Mouse (Mus musculus) midbrain, embryonic 12.5 days (tissue): ENCODE measurements around the gene Pbx4. TPM values are rescaled to one million over a fixed set of nuclear protein-coding genes. Genes with fewer than 3 reads are reported as not detected.
A peak's percentile ranks its signal among the peaks of the same experiment; 100 is the strongest.

Experiments used
- ATAC-seq: fragments of 200-750 bp; cut with Nextera tagmentation; 2 replicates; pipeline ENCODE4 v1.8.0; 2017; ENCODE audit warnings: low read depth, moderate TSS enrichment, moderate library complexity; ENCODE audit not compliant: low FRiP score
- H3K27ac ChIP-seq: fragments of 300-500 bp; sonication (generic); replicated peaks from 2 replicates; pipeline ENCODE4 v1.5.1; 2016; ENCODE audit warnings: mild to moderate bottlenecking
- H3K27me3 ChIP-seq: fragments of 300-500 bp; sonication (generic); 2 replicates; pipeline ENCODE4 v1.6.1; 2016; ENCODE audit warnings: mild to moderate bottlenecking
- H3K36me3 ChIP-seq: fragments of 300-500 bp; sonication (generic); 2 replicates; pipeline ENCODE4 v1.6.1; 2016
- H3K4me1 ChIP-seq: fragments of 300-500 bp; sonication (generic); 2 replicates; pipeline ENCODE4 v1.6.1; 2016
- H3K4me2 ChIP-seq: fragments of 300-500 bp; sonication (generic); replicated peaks from 2 replicates; pipeline ENCODE4 v1.6.1; 2016; ENCODE audit warnings: mild to moderate bottlenecking, moderate library complexity
- H3K4me3 ChIP-seq: fragments of 300-500 bp; sonication (generic); 2 replicates; pipeline ENCODE4 v1.5.1; 2016; ENCODE audit warnings: mild to moderate bottlenecking
- H3K9ac ChIP-seq: fragments of 300-500 bp; sonication (generic); replicated peaks from 2 replicates; pipeline ENCODE4 v1.6.1; 2016; ENCODE audit warnings: mild to moderate bottlenecking, moderate library complexity
- H3K9me3 ChIP-seq: fragments of 300-500 bp; sonication (generic); 2 replicates; pipeline ENCODE4 v1.6.1; 2016; ENCODE audit warnings: mild to moderate bottlenecking
- WGBS: fragments of 180-500 bp; shearing (Covaris S2); methylation state at CpG from one replicate; pipeline ENCODE4 v1.1.7; 2016; 5-methylcytosine and 5-hydroxymethylcytosine counted together
- polyA plus RNA-seq: library from polyadenylated mRNA; unstranded; fragments of >200 nt; fragmentation: Nextera tagmentation; extraction: Ambion mirVana; gene quantifications from 2 replicates; pipeline ENCODE4 v1.2.1, GENCODE M21; 2016

Pbx4 gene
- polyA plus RNA-seq, 1 experiment from 2014 or later, result 44.8 TPM

DNA sequence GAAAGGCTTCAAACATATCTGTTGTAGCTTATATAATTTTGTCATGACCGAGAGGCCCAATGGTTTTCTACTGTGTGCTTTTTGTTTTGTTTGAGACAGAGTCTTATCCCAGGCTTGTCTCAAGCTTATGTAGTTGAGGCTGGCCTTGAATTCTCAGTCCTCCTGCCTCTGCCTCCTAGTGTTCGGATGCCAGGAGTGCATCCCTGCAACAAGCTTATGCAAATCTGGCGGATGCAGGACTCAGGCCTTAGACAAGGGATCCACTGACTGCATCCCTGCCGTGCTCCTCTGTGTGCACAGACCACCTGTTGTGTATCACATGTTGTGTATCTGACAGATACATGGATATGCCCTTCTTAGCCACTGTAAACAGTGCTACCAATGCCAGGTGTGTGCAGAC is 28.5 kb downstream of the Pbx4 start:
- no peaks in the 10 kb centered on the region for H3K4me1 ChIP-seq
- H3K9ac ChIP-seq, result no peak overlapping the region
- H3K36me3 ChIP-seq, result peaks cover 45% of the 10 kb centered on the region
- 0 out of 2 replicates have a peak, but pooled peaks have one; percentile 27 for ATAC-seq
- 60% methylated on average over 4 of the region's 4 CpGs for WGBS
- no peak overlapping the region for H3K4me3 ChIP-seq
- no peak overlapping the region for H3K27ac ChIP-seq
- no peak overlapping the region for H3K4me2 ChIP-seq
- no peaks in the 10 kb centered on the region for H3K27me3 ChIP-seq
- H3K9me3 ChIP-seq, result no peaks in the 10 kb centered on the region

DNA sequence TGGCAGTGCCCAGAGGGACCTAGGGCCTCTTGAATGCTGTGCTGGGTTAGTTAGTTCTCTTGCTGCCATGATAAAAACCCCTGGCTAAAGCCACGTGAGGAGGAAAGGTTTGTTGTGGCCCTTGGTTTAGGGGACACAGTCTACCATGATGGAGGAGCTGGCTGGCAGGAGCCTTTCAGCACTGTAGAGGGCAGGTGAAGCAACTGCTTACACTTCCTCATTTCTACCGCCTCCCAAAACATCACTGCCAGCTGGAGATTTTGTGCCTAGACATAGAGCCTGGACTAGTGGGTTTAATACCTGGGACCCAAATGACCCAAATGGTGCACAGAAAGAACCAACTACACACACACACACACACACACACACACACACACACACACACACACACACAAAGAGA is 29.0 kb downstream of the Pbx4 start:
- no peak overlapping the region for H3K4me3 ChIP-seq
- H3K27me3 ChIP-seq, result no peaks in the 10 kb centered on the region
- H3K4me1 ChIP-seq, result no peaks in the 10 kb centered on the region
- H3K27ac ChIP-seq, result no peak overlapping the region
- H3K9ac ChIP-seq, result no peak overlapping the region
- H3K36me3 ChIP-seq, result peaks cover 50% of the 10 kb centered on the region
- ATAC-seq, result no peak
- no peaks in the 10 kb centered on the region for H3K9me3 ChIP-seq
- H3K4me2 ChIP-seq, result no peak overlapping the region
- WGBS, result 74% methylated on average over 2 of the region's 2 CpGs

DNA sequence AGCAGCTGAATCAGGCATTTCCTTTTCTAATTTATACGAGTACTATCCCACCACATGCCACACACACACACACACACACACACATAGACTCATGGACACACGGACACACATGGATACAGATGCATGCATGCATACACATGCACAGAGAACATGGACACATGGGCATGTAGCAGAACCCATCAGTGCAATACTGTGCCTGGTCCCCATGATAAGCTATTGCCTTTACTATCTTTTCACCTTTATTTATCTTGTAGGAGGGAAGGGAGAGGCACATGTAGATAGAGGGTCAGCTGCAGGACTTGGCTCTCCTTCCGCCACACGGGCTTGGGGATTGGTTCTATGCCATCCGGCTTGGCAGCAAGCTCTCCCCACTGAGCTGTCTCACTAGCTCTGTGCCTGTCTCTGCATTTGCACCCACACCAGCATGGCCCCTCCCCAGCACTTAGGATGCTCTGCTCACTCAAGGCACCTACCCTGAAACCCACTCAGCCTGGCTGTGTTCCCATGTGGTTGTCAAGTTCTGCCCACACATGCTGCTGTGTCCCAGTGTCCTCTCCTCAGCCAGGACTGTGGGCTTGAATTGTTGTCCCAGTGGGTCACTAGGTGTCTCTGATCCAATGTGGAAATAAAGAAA is 31.2 kb downstream of the Pbx4 start:
- Histone ChIP-seq H3K4me1 (no peaks in the 10 kb centered on the region), H3K4me2 (no peak overlapping the region), H3K27me3 (no peaks in the 10 kb centered on the region), H3K4me3 (no peak overlapping the region), H3K9ac (no peak overlapping the region), H3K36me3 (peaks cover 50% of the 10 kb centered on the region), H3K9me3 (no peaks in the 10 kb centered on the region), H3K27ac (no peak overlapping the region)
- 90% methylated on average over 5 of the region's 5 CpGs for WGBS
- no peak for ATAC-seq

DNA sequence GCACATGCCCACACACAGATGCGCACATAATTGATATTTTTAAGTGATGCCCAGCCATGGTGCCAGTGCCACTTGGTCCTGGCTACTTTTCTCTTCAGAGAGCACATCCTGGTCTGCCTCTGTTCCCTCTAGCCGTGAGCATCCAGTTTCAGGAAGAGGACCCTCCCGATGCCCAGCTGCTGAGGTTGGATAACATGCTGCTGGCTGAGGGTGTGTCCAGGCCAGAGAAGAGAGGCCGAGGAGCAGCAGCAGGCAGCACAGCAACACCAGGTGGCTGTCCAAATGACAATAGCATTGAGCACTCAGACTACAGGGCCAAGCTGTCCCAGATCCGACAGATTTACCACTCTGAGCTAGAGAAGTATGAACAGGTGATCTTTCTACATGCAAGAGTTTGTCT is 31.9 kb downstream of the Pbx4 start:
- Histone ChIP-seq H3K9ac (no peak overlapping the region), H3K4me3 (no peak overlapping the region), H3K4me2 (no peak overlapping the region), H3K4me1 (no peaks in the 10 kb centered on the region), H3K9me3 (no peaks in the 10 kb centered on the region), H3K36me3 (peaks cover 45% of the 10 kb centered on the region), H3K27ac (no peak overlapping the region), H3K27me3 (no peaks in the 10 kb centered on the region)
- 77% methylated on average over 5 of the region's 5 CpGs for WGBS
- no peak for ATAC-seq

DNA sequence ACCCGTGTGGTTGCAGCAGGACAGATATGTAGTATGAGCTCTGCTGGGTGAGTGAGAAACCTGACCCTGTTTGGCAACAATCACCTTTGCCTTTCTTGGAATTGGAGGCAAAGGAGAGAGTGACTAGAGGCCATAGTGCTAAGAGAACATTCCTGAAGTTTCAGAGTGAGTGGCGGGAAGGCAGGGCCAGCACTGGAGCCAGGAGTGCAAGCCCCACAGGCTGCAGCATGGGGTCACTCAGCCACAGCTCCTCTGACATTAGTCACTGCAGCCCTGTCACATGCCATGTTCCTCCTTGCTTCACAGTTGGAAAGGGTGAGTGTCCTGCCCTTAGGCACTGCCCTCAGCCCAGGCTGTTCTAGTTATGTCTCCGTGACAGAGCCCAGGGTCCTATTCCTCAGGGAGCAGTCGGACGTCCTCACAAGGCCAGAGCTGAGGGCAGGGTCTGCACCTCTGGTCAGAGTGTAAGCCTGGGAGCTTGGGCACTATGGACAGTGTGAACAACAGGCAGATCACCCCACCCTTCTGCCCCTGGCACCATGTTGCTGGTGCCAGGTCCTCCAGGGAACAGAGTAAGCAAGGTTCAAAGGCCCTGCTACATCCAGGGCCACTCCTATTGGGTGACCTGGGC is 35.5 kb downstream of the Pbx4 start:
- H3K4me3 ChIP-seq, result no peak overlapping the region
- H3K4me1 ChIP-seq, result no peaks in the 10 kb centered on the region
- H3K4me2 ChIP-seq, result no peak overlapping the region
- H3K27ac ChIP-seq, result no peak overlapping the region
- no peak for ATAC-seq
- H3K9ac ChIP-seq, result no peak overlapping the region
- WGBS, result 89% methylated on average over 5 of the region's 5 CpGs
- H3K9me3 ChIP-seq, result no peaks in the 10 kb centered on the region
- no peaks in the 10 kb centered on the region for H3K27me3 ChIP-seq
- H3K36me3 ChIP-seq, result peaks cover 40% of the 10 kb centered on the region

DNA sequence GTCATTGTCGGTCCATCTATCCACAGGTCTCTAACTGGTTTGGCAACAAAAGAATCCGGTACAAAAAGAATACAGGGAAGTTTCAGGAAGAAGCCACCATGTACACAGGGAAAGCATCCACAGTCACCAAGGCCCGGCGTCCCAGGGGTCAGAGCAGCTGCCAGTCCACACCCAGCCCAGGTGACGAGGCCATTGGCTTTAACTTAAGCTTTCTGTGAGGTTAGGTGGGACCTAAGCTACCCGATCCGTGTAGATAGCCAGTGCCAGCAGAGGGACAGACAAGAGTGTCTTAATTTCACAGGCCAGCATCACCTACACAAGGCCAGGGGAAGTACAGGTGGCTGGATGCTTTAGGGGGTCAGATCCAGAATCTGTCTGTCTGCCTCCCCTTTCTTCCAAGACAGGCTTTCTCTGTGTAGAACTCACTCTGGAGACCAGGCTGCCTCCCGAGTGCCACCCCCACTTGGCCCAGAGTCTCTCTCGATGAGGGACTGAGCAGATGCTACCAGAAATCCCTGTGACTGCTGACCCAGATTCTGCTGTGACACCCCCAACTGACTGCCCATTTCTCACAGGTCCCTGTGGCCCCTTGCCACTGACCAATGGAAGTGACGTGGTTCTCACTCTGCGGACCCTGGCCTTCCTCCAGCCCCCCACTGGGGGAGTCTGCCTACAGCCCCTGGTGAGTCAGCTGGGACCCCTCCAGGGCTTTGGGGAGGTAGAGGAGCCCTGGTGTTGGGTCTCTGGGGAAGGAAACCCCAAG is 37.9 kb downstream of the Pbx4 start:
- Histone ChIP-seq H3K9me3 (no peaks in the 10 kb centered on the region), H3K36me3 (peaks cover 27% of the 10 kb centered on the region), H3K4me2 (no peak overlapping the region), H3K9ac (no peak overlapping the region), H3K4me1 (no peaks in the 10 kb centered on the region), H3K27ac (no peak overlapping the region), H3K27me3 (no peaks in the 10 kb centered on the region), H3K4me3 (no peak overlapping the region)
- ATAC-seq, result no peak
- 87% methylated on average over 11 of the region's 11 CpGs for WGBS

DNA sequence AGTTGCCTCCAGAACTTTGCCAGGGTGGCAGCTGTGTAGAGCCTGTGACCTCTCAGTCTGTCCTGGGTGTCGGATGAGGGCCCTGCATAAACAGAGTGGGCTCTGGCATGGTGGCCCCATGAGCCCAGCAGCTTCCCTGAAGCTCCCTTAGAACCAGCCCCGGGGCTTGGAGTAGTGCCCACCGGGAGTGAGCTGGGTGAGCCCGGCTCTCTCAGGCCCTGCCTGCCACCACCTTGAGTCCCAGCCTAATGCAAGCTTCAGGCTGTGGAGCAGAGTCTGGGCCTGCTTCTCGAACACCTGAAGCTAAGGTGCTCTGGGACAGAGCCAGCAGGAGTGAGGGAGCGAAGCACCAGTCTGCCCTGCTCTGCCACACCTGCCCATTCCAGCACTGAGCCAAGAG is 38.6 kb downstream of the Pbx4 start:
- Histone ChIP-seq H3K4me2 (no peak overlapping the region), H3K36me3 (peaks cover 22% of the 10 kb centered on the region), H3K4me1 (no peaks in the 10 kb centered on the region), H3K27ac (no peak overlapping the region), H3K4me3 (no peak overlapping the region), H3K9ac (no peak overlapping the region), H3K9me3 (no peaks in the 10 kb centered on the region), H3K27me3 (0 out of 2 replicates have a peak, but pooled peaks cover 3% of the 10 kb centered on the region)
- no peak for ATAC-seq
- WGBS, result 88% methylated on average over 6 of the region's 6 CpGs

DNA sequence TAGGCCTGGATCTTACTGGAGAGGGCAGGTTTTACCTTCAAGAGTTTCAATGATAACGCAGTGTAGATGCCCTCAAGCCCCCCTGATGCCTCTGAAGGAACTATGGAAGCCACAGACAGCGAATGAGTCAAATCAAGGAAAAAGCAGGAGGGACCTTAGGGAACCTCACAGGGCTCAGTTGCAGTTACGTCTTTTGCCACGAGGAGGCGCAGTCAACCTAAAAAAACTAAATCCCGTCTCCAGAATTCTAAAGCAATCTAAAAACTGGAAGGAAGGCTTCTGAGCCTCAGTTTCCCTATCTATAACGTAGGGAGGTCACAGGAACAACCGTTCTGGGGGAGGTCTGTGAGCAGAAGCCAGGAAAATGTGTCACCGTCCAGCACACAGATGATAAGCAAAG is 41.9 kb downstream of the Pbx4 start:
- Histone ChIP-seq H3K4me1 (no peaks in the 10 kb centered on the region), H3K27ac (no peak overlapping the region), H3K27me3 (peaks cover 32% of the 10 kb centered on the region), H3K36me3 (peaks cover 19% of the 10 kb centered on the region; the same call in 1 of the 2 replicates), H3K4me2 (no peak overlapping the region), H3K9me3 (no peaks in the 10 kb centered on the region), H3K4me3 (no peak overlapping the region), H3K9ac (no peak overlapping the region)
- 12% methylated on average over 9 of the region's 9 CpGs for WGBS
- ATAC-seq, result no peak

DNA sequence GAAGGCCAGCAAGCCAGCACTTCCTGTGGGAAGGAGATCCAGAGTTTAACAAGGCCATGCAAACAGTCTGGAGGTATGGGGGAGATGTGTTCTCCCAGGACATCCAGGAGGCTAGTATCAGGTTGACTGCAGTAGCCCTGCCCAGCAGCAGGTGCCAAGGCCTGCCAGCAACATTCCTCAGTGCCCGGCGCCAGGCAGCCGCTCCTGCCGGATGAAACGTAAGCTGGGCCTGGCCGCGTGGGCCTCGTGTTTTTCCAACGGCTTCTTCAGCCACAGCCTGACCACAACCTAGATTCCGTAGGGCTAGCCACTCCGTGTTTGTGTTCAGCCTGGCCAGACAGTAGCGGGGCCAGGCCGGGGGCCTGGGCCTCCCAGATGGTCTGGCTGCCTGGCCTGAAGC is 42.4 kb downstream of the Pbx4 start:
- Histone ChIP-seq H3K4me3 (no peak overlapping the region), H3K9me3 (no peaks in the 10 kb centered on the region), H3K4me2 (no peak overlapping the region), H3K27ac (no peak overlapping the region), H3K27me3 (peaks cover 37% of the 10 kb centered on the region), H3K9ac (no peak overlapping the region), H3K4me1 (no peaks in the 10 kb centered on the region), H3K36me3 (peaks cover 19% of the 10 kb centered on the region; the same call in 1 of the 2 replicates)
- no peak for ATAC-seq
- 89% methylated on average over 13 of the region's 13 CpGs for WGBS

DNA sequence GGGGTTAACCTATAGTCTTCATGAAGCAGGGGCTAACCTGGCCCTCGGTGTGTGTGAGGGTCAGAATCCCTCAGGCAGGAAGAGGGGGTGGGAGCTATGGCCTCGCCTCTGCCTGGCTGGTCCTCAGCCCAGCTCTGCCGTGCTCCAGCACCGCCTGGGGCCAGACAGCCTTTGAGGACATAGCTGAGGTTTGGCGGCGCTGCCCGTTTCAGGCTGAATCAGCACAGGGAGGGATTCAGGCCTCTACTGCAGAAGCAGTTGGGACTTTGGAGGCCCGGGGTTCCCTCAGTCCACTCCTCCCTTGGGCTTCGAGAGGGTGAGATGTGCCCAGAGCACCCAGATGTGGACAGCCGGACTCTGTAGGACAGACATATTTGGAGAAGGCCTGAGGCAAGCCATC is 43.8 kb downstream of the Pbx4 start:
- H3K4me3 ChIP-seq, result no peak overlapping the region
- H3K27me3 ChIP-seq, result peaks cover 51% of the 10 kb centered on the region
- no peak for ATAC-seq
- H3K9me3 ChIP-seq, result no peaks in the 10 kb centered on the region
- no peak overlapping the region for H3K4me2 ChIP-seq
- H3K27ac ChIP-seq, result no peak overlapping the region
- peaks cover 11% of the 10 kb centered on the region; the same call in 1 of the 2 replicates for H3K36me3 ChIP-seq
- no peak overlapping the region for H3K9ac ChIP-seq
- WGBS, result 54% methylated on average over 10 of the region's 10 CpGs
- peaks cover 3% of the 10 kb centered on the region for H3K4me1 ChIP-seq

DNA sequence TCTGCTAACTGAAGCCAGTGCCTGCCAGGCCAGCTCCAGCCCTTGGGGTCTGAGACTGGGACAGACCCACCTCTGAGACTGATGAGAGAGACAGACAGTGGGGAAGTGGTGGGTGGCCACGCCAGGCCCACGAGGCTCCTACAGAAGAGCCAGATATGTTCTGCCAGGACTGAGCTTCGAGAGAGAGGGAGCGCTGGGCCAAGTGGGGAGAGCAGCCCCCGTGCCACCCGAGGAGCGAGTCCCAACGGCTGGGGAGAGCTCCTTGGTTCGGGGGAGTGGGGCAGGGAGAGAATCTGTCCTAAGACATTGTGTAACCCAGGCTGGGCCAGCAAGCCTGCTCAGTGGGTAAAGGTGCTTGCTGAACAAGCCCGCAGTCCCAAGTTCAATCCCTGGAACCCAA is 44.7 kb downstream of the Pbx4 start:
- H3K27ac ChIP-seq, result no peak overlapping the region
- H3K27me3 ChIP-seq, result peaks cover 60% of the 10 kb centered on the region
- H3K36me3 ChIP-seq, result peaks cover 4% of the 10 kb centered on the region; the same call in 1 of the 2 replicates
- H3K4me3 ChIP-seq, result no peak overlapping the region
- no peak for ATAC-seq
- H3K4me2 ChIP-seq, result no peak overlapping the region
- no peak overlapping the region for H3K9ac ChIP-seq
- no peaks in the 10 kb centered on the region for H3K9me3 ChIP-seq
- 79% methylated on average over 10 of the region's 10 CpGs for WGBS
- peaks cover 12% of the 10 kb centered on the region for H3K4me1 ChIP-seq

DNA sequence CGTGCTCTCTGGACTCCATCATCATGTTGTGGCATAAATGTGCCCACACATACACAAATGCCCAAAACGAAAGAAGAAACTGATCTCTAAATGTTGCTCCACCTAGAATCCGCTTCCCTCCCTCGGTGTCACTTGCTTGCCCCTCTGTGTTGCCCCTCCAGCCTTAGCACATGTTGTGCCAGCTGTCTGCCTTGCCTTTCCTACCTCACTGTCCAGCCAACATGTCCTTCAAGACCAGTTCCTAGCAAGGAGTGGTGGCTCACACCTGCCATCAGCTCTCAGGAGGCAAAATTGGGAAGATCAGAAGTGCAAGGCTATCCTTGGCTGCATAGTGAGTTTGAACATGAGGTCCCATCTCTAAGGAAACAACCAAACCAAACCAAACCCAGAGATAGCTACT is 45.1 kb downstream of the Pbx4 start:
- H3K9me3 ChIP-seq, result no peaks in the 10 kb centered on the region
- H3K4me1 ChIP-seq, result peaks cover 15% of the 10 kb centered on the region
- H3K27me3 ChIP-seq, result peaks cover 64% of the 10 kb centered on the region
- H3K9ac ChIP-seq, result no peak overlapping the region
- no peak overlapping the region for H3K27ac ChIP-seq
- H3K36me3 ChIP-seq, result peaks cover under 1% of the 10 kb centered on the region; the same call in 1 of the 2 replicates
- no peak for ATAC-seq
- no peak overlapping the region for H3K4me3 ChIP-seq
- H3K4me2 ChIP-seq, result no peak overlapping the region
- WGBS, result 88% methylated on average over 4 of the region's 4 CpGs
